Comparison of ENCODE assay signal across 26 mouse cellular contexts in genomic region chr12:34569472-34569871, GRCm38 (mm10).
DNase-seq lines count a peak whose midpoint lies in the region; ATAC-seq and TF ChIP-seq lines count a peak whose summit lies in the region.
"Had no signal": no experiment of that assay in that cellular context is flagged by ENCODE, and none has a peak within 500 bp of the region (broad histone marks: within the 10 kb centered on the region; RNA-seq: fewer than 3 reads in every experiment).

No protein-coding gene starts in this region.

- H3K36me3 ChIP-seq in forebrain, embryonic 13.5 days (ENCODE audit: poor library complexity, severe bottlenecking), result no peaks in the 10 kb centered on the region
- H3K36me3 ChIP-seq in forebrain, embryonic 10.5 days (replicated peaks), result no peaks in the 10 kb centered on the region
- H3K36me3 ChIP-seq in midbrain, embryonic 14.5 days (ENCODE audit: control insufficient read depth, insufficient read depth, low read length), result no peaks in the 10 kb centered on the region
- H3K36me3 ChIP-seq in midbrain, embryonic 10.5 days, result no peaks in the 10 kb centered on the region
- H3K36me3 ChIP-seq in neural tube, embryonic 14.5 days (ENCODE audit: control insufficient read depth, insufficient read depth, low read length), result no peaks in the 10 kb centered on the region
- no peaks in the 10 kb centered on the region for H3K36me3 ChIP-seq in forebrain, postnatal 0 days (ENCODE audit: insufficient read depth)
- H3K36me3 ChIP-seq: embryonic facial prominence, embryonic 12.5 days; embryonic facial prominence, embryonic 15.5 days; heart, embryonic 10.5 days; heart, embryonic 13.5 days had no signal

- no peak overlapping the region for H3K27ac ChIP-seq in forebrain, embryonic 13.5 days
- H3K27ac ChIP-seq in forebrain, embryonic 10.5 days, result no peak overlapping the region
- H3K27ac ChIP-seq in midbrain, embryonic 14.5 days (replicated peaks; ENCODE audit: low read depth, low read length), result no peak overlapping the region
- H3K27ac ChIP-seq in midbrain, embryonic 10.5 days (replicated peaks), result no peak overlapping the region
- no peak overlapping the region for H3K27ac ChIP-seq in neural tube, embryonic 14.5 days (ENCODE audit: low read depth, low read length)
- H3K27ac ChIP-seq in forebrain, postnatal 0 days (ENCODE audit: low read depth, low read length), result no peak overlapping the region
- H3K27ac ChIP-seq: embryonic facial prominence, embryonic 12.5 days; embryonic facial prominence, embryonic 15.5 days; heart, adult 2 months; heart, embryonic 10.5 days; heart, embryonic 13.5 days; hindbrain, embryonic 14.5 days; hindbrain, postnatal 0 days had no signal

- no peak overlapping the region for H3K4me2 ChIP-seq in forebrain, embryonic 13.5 days
- H3K4me2 ChIP-seq in midbrain, embryonic 14.5 days (ENCODE audit: low read length), result no peak overlapping the region
- H3K4me2 ChIP-seq in neural tube, embryonic 14.5 days (ENCODE audit: low read depth, low read length), result no peak overlapping the region
- H3K4me2 ChIP-seq in forebrain, postnatal 0 days (ENCODE audit: low read depth), result no peak overlapping the region
- H3K4me2 ChIP-seq: embryonic facial prominence, embryonic 12.5 days; embryonic facial prominence, embryonic 15.5 days; heart, embryonic 13.5 days; hindbrain, embryonic 14.5 days had no signal

- 78% methylated on average over 3 of the region's 3 CpGs for WGBS in forebrain, embryonic 13.5 days
- WGBS in forebrain, embryonic 10.5 days, result 93% methylated on average over 3 of the region's 3 CpGs
- 82% methylated on average over 3 of the region's 3 CpGs for whole genome bisulfite sequencing in midbrain, embryonic 14.5 days
- 91% methylated on average over 3 of the region's 3 CpGs for WGBS in midbrain, embryonic 10.5 days
- WGBS in neural tube, embryonic 14.5 days, result 74% methylated on average over 3 of the region's 3 CpGs
- WGBS in forebrain, postnatal 0 days, result 56% methylated on average over 3 of the region's 3 CpGs

- peak; percentile 43; the same call in 1 of the 2 replicates for ATAC-seq in forebrain, embryonic 13.5 days
- ATAC-seq in midbrain, embryonic 14.5 days (ENCODE audit: low FRiP score, low TSS enrichment), result no peak
- ATAC-seq in neural tube, embryonic 14.5 days (ENCODE audit: low read depth), result 0 out of 2 replicates have a peak, but pooled peaks have one; percentile 17
- peak; percentile 70; the same call in 1 of the 2 replicates for ATAC-seq in forebrain, postnatal 0 days
- ATAC-seq: activated CD4-positive, CD25-positive, alpha-beta regulatory T cell, adult 4 months; inflammation-experienced regulatory T-cells, adult 6 months had no signal

- no peaks in the 10 kb centered on the region for H3K4me1 ChIP-seq in forebrain, embryonic 13.5 days
- H3K4me1 ChIP-seq in forebrain, embryonic 10.5 days, result no peaks in the 10 kb centered on the region
- peaks cover 3% of the 10 kb centered on the region; the same call in 1 of the 2 replicates for H3K4me1 ChIP-seq in midbrain, embryonic 14.5 days (ENCODE audit: control insufficient read depth, insufficient read depth, low read length)
- no peaks in the 10 kb centered on the region for H3K4me1 ChIP-seq in midbrain, embryonic 10.5 days
- H3K4me1 ChIP-seq in neural tube, embryonic 14.5 days (ENCODE audit: control insufficient read depth, insufficient read depth, low read length), result no peaks in the 10 kb centered on the region
- no peaks in the 10 kb centered on the region for H3K4me1 ChIP-seq in forebrain, postnatal 0 days (ENCODE audit: insufficient read depth)
- H3K4me1 ChIP-seq: embryonic facial prominence, embryonic 12.5 days; embryonic facial prominence, embryonic 15.5 days; heart, embryonic 10.5 days; heart, embryonic 13.5 days had no signal

- no peak for TF ChIP-seq CTCF in forebrain, postnatal 0 days (IDR thresholded peaks at IDR 0.05; ENCODE audit: low read depth)

- no peak for DNase-seq in forebrain, embryonic 10.5 days (ENCODE audit: extremely low spot score, low spot score)
- peak; percentile 34 for DNase-seq in midbrain, embryonic 14.5 days
- DNase-seq in midbrain, embryonic 10.5 days (ENCODE audit: low spot score), result no peak
- no peak for DNase-seq in neural tube, embryonic 10.5 days (ENCODE audit: extremely low spot score, low spot score)
- DNase-seq in forebrain, postnatal 0 days, result peak; percentile 35
- DNase-seq in layer of hippocampus, adult 8-10 months (ENCODE audit: low spot score in 2 of 2), result no peak
- DNase-seq: adrenal gland, adult 8-10 months; adrenal gland, postnatal 25 days; cerebellum, adult 18-20 months; cerebellum, adult 9-10 months; cerebellum, postnatal 14 days; gastrocnemius, postnatal 10 days; gastrocnemius, postnatal 36 days; heart, adult 2 months; heart, postnatal 14 days; heart, postnatal 4 days had no signal

- H3K4me3 ChIP-seq in forebrain, embryonic 13.5 days, result no peak overlapping the region
- no peak overlapping the region for H3K4me3 ChIP-seq in forebrain, embryonic 10.5 days
- H3K4me3 ChIP-seq in midbrain, embryonic 14.5 days (replicated peaks; ENCODE audit: low read depth, low read length), result no peak overlapping the region
- no peak overlapping the region for H3K4me3 ChIP-seq in midbrain, embryonic 10.5 days
- H3K4me3 ChIP-seq in neural tube, embryonic 14.5 days (ENCODE audit: low read depth, low read length), result no peak overlapping the region
- no peak overlapping the region for H3K4me3 ChIP-seq in forebrain, postnatal 0 days (ENCODE audit: low read depth, low read length)
- H3K4me3 ChIP-seq: embryonic facial prominence, embryonic 12.5 days; embryonic facial prominence, embryonic 15.5 days; heart, adult 2 months; heart, embryonic 10.5 days; heart, embryonic 13.5 days had no signal

- no peak overlapping the region for H3K9ac ChIP-seq in forebrain, embryonic 13.5 days
- H3K9ac ChIP-seq in midbrain, embryonic 14.5 days (replicated peaks; ENCODE audit: low read length), result no peak overlapping the region
- H3K9ac ChIP-seq in neural tube, embryonic 14.5 days (replicated peaks; ENCODE audit: low read depth, low read length), result no peak overlapping the region
- no peak overlapping the region for H3K9ac ChIP-seq in forebrain, postnatal 0 days
- H3K9ac ChIP-seq: embryonic facial prominence, embryonic 12.5 days; embryonic facial prominence, embryonic 15.5 days; heart, embryonic 13.5 days; hindbrain, embryonic 14.5 days had no signal

- H3K9me3 ChIP-seq in forebrain, embryonic 13.5 days (replicated peaks), result no peaks in the 10 kb centered on the region
- no peaks in the 10 kb centered on the region for H3K9me3 ChIP-seq in forebrain, embryonic 10.5 days
- no peaks in the 10 kb centered on the region for H3K9me3 ChIP-seq in midbrain, embryonic 14.5 days (ENCODE audit: control insufficient read depth, low read length)
- H3K9me3 ChIP-seq in midbrain, embryonic 10.5 days (replicated peaks), result no peaks in the 10 kb centered on the region
- no peaks in the 10 kb centered on the region for H3K9me3 ChIP-seq in neural tube, embryonic 14.5 days (ENCODE audit: control insufficient read depth, low read length)
- no peaks in the 10 kb centered on the region for H3K9me3 ChIP-seq in forebrain, postnatal 0 days (ENCODE audit: low read length)
- H3K9me3 ChIP-seq: embryonic facial prominence, embryonic 12.5 days; embryonic facial prominence, embryonic 15.5 days; heart, embryonic 10.5 days; heart, embryonic 13.5 days had no signal

- H3K27me3 ChIP-seq in forebrain, embryonic 13.5 days, result no peaks in the 10 kb centered on the region
- H3K27me3 ChIP-seq in forebrain, embryonic 10.5 days (ENCODE audit: poor library complexity, severe bottlenecking), result no peaks in the 10 kb centered on the region
- H3K27me3 ChIP-seq in midbrain, embryonic 14.5 days (ENCODE audit: control insufficient read depth, insufficient read depth, low read length), result no peaks in the 10 kb centered on the region
- H3K27me3 ChIP-seq in midbrain, embryonic 10.5 days (ENCODE audit: low read depth, poor library complexity, severe bottlenecking), result no peaks in the 10 kb centered on the region
- H3K27me3 ChIP-seq in neural tube, embryonic 14.5 days (ENCODE audit: control insufficient read depth, insufficient read depth, low read length), result no peaks in the 10 kb centered on the region
- H3K27me3 ChIP-seq in forebrain, postnatal 0 days (ENCODE audit: insufficient read depth, low read length), result no peaks in the 10 kb centered on the region
- H3K27me3 ChIP-seq: embryonic facial prominence, embryonic 12.5 days; embryonic facial prominence, embryonic 15.5 days; heart, embryonic 13.5 days had no signal

Comparison
In these comparisons a context has a peak if more than half of its experiments do, and no peak if none do; other contexts are left out.
1. DNase-seq: peak in midbrain, embryonic 14.5 days (single experiment) and forebrain, postnatal 0 days (single experiment); none in forebrain, embryonic 10.5 days (single experiment), midbrain, embryonic 10.5 days (single experiment), neural tube, embryonic 10.5 days (single experiment) and layer of hippocampus, adult 8-10 months (0 of 2).